Mouse (Mus musculus): ENCODE measurements around the gene Rsg1.
A peak's percentile ranks its signal among the peaks of the same experiment; 100 is the strongest.

Rsg1 gene

GRCm38 (mm10) chr4:141248614-141248978 is 34.8 kb downstream of the Rsg1 start:
- DNase-seq: no peak

GRCm38 (mm10) chr4:141249383-141249782 is 35.6 kb downstream of the Rsg1 start:
- DNase-seq: no peak

GRCm38 (mm10) chr4:141251071-141251470 is 37.3 kb downstream of the Rsg1 start:
- DNase-seq: no peak

- peak in 1 of 2 experiments; percentile 28 for DNase-seq
These were observed 38.9 kb downstream of the Rsg1 start for GRCm38 (mm10) chr4:141252641-141253040.

GRCm38 (mm10) chr4:141254234-141254633 is 40.5 kb downstream of the Rsg1 start:
- peak; percentile 47 to 57 for DNase-seq

GRCm38 (mm10) chr4:141257440-141257839 is 43.7 kb downstream of the Rsg1 start:
- DNase-seq: peak in 1 of 2 experiments; percentile 45

GRCm38 (mm10) chr4:141259413-141259812 is 45.7 kb downstream of the Rsg1 start:
- DNase-seq: no peak

GRCm38 (mm10) chr4:141260007-141260723 is 46.4 kb downstream of the Rsg1 start:
- no peak for DNase-seq

GRCm38 (mm10) chr4:141262906-141263637 is 49.3 kb downstream of the Rsg1 start:
- no peak for DNase-seq

GRCm38 (mm10) chr4:141265979-141266637 is 52.4 kb downstream of the Rsg1 start:
- DNase-seq: no peak

- DNase-seq: no peak
These were observed 53.5 kb downstream of the Rsg1 start for GRCm38 (mm10) chr4:141267250-141267649.

- peak in 1 of 2 experiments; percentile 80 for DNase-seq
These were observed 54.1 kb downstream of the Rsg1 start for GRCm38 (mm10) chr4:141267837-141268236.

- no peak for DNase-seq
These were observed 54.6 kb downstream of the Rsg1 start for GRCm38 (mm10) chr4:141268350-141268749.

GRCm38 (mm10) chr4:141269080-141269479 is 55.3 kb downstream of the Rsg1 start:
- no peak for DNase-seq

- no peak for DNase-seq
These were observed 56.6 kb downstream of the Rsg1 start for GRCm38 (mm10) chr4:141270201-141270940.

GRCm38 (mm10) chr4:141271228-141271627 is 57.5 kb downstream of the Rsg1 start:
- no peak for DNase-seq

GRCm38 (mm10) chr4:141271721-141272120 is 58.0 kb downstream of the Rsg1 start:
- peak in 1 of 2 experiments; percentile 73 for DNase-seq

- no peak for DNase-seq
These were observed 59.1 kb downstream of the Rsg1 start for GRCm38 (mm10) chr4:141272878-141273277.

GRCm38 (mm10) chr4:141273296-141273695 is 59.5 kb downstream of the Rsg1 start:
- DNase-seq: peak; percentile 67 to 89

GRCm38 (mm10) chr4:141274485-141275341 is 61.0 kb downstream of the Rsg1 start:
- DNase-seq: no peak
